Mouse (Mus musculus): Measurements from ENCODE around the gene 2700081O15Rik.
"Not testable (repeated sequence)": the region's sequence is repeated elsewhere in the genome, so short reads cannot be mapped to it uniquely, and the experiment has no call there.

Gene 2700081O15Rik

DNA sequence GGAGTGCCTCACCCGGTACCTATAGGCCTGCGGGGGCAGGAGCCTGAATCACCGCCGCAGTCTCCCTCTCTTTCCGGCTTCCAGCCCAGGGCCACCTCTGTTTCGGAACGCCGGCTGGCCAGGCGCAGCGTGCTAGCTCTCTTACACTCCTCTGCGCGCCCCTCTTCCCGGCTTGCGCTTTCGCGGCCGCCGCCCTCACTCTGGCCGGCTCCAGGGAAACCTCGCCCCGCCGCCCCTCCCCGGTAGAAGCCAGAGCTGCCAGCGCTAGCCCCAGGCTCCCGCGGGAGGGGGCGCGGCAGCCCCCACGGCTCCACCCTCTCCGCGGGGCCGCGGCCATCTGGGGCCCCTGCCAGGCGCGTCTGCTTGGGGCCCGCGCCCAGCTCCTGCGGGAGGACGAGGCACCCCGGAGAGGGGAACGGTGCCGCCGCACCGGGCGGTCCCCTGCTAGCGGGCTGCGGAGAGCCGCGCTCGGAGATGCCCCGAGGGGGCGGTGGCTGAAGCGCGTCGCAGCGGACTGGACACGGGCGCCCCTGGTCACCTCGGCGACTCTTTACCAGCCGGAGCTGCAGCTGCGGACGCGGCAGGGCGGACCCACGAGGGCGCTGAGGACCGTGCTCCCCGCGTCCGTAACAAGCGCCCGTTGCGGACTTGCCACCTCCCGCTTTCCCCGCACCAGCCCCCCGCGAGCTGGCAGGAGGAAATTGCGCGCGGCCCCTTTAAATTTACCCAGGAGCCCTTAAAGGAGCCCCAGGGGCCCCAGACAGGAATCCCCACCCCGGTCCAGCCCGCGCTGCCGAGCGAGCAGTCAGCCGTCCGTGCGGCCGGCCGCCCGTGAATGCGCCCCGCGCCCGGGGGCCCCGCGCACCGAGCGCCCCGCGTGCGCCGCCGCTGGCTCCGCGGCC lies at the start of gene 2700081O15Rik:
Gene 2700081O15Rik, plus strand, starts transcription at position 792 of the 902 bp plus-strand sequence.
- peak; percentile 77 for DNase-seq (ENCODE audit: low spot score)

DNA sequence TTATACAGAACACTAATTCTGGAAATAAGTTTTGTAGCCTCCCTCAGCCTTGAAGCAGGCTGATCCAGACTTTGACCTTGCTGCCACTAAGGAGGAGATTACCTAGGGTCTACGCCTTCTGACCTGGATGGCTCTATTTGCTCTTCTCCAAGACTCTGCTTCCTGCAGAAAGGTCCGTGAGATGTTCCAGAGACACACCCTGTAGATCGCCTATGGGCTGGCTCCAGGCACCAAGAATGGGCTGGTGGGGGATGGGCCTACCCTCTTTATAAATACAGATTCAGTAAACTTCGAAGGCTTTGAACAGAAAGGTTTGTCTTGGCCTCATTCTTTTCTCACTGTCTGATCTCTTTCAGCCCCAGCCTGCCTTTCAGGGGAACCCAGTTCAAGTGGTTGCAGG lies 48.0 kb upstream of the 2700081O15Rik start:
- DNase-seq (ENCODE audit: low spot score) = not testable (repeated sequence)

DNA sequence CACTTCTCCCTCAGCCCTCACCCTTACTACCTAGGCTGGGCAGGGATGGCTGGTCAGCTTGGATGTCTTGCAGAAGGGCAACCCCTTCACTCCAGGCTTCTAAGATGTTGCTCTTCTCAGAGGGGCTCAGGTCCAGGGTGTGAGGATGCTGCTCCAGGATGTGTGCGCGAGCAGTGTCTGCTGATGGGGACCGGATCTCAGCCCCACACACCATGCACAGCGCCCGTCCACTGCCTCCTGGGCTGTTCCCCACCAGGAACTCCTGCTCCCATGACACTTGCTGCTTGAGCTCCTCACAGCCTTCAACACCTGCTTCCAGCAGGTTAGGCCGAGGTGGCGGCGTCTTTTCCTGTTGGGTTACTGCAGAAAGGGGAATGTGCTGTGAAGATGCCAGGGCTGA lies 42.9 kb upstream of the 2700081O15Rik start:
- DNase-seq (ENCODE audit: low spot score) = no peak

DNA sequence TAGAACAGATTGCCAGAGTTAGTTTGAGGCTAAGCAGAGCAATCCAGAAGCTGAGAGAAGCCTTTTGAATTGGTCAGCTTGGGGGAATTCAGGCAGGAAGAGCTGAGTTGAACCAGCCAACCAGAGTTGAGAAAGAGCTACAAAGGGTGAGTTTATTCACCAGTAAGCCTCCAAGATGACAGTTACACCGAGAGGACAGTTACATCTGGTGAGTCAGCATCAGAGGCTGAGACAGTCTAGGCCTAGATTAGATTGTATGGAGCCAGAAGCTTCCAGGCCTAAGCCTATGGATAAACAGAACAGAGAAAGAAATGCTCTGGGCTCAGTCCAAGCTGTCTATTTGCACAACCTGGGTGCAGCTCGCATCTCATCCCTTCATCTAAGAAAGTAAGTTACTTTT lies 39.8 kb upstream of the 2700081O15Rik start:
- DNase-seq (ENCODE audit: low spot score) = no peak

GRCm38 (mm10) chr19:7381906-7382247 lies 35.5 kb upstream of the 2700081O15Rik start:
- peak; percentile 33 for DNase-seq (ENCODE audit: low spot score)

DNA sequence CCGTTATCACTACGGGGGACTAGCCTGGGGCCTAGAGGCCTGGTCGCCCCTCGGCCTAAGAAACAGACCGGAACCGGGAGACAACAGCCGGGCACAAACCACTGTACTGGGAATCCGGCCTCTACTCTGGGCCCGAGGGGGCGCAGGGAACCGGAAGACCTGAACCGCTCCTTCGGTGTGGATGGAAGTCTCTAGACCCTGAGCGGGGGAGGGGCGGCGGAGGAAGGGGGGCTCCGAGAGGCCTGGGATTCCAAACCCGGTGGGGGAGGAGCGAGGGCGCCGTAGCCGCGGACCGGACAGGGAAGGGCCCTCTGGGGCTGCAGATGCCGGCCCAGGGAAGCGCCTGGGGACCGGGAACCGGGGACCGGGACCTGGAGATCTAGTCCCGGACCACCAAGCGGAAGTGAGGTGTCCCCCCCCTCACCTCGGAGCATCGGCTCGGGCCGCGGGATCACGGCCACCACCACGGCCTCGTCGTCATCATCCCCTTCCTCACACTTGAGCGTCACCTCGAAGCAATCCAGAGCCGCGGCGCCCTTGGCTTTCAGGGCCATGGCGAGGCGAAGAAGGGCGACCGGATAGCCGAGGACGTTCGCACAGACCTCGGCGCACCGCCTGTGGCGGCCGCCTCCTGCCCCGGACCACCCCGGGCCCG lies 35.0 kb upstream of the 2700081O15Rik start:
- peak; percentile 42 for DNase-seq (ENCODE audit: low spot score)

GRCm38 (mm10) chr19:7382903-7383865 lies 34.2 kb upstream of the 2700081O15Rik start, which contains the start of gene Spindoc:
Gene Spindoc (minus strand): TSS chr19:7382994.
- peak; percentile 96 for DNase-seq (ENCODE audit: low spot score)

- DNase-seq (ENCODE audit: low spot score) = no peak
These were observed 31.4 kb upstream of the 2700081O15Rik start for GRCm38 (mm10) chr19:7386042-7386441.

DNA sequence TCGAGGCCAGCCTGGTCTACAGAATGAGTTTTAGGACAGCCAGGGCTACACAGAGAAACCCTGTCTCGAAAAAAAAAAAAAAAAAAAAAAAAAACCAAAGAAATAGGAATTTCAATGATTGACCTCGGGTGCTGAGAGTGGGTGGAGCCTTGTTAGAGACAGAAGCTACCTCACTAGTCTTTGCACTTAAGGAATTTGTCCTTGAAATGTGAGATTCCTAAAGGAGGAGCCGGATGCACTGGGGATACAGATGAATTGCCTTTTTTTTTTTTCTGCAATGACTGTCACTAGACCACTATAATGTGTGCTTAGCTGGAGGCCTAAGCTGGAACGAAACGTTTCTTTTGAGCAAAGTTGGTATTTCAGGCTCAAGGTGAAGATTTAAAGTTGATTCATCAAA lies 28.9 kb upstream of the 2700081O15Rik start:
- DNase-seq (ENCODE audit: low spot score) = no peak

DNA sequence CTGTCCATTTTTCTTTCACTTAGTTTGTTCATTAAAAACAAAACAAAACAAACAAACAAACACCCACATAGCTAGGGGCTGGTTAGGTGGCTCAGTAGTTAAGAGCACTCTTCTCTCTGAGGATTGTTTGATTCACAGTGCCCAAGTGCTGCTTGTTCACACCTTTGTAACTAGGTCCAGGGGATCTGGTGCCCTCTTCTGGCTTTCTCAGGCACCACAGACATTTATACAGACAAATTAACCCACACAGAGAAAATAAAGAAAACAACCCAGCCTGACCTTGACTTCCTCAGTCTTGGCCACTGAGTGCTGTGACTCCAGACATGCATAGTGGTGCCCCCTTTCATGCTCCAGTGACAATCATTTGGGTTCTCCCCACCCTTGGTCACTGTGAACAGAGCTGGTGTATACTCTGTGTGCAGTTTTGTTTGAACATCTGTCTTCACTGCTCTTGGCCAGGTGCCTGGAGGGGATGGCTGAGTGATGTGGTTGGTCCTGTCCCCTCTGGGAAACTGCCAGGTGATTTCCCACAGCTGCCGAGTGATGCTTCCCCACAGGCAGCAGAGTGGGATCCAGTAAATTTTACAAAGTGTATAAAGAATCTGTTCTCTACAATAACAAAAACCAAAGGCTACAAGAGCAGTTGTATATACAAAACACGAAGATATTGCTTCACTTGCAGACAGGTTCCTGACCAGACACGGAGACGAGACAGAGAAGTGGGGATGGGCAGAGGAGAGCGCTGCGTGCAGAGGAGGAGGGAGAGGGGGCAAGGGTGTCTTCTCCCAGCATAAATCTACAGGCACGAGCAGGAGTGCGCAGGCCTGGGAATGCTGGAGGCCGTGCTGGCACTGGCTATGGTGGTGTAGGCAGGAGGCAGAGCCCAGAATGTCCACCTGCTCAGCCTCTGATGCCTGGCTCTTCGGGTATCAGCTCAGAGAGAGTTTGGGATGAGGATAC lies 20.3 kb upstream of the 2700081O15Rik start:
- not testable (repeated sequence) for DNase-seq (ENCODE audit: low spot score)

DNA sequence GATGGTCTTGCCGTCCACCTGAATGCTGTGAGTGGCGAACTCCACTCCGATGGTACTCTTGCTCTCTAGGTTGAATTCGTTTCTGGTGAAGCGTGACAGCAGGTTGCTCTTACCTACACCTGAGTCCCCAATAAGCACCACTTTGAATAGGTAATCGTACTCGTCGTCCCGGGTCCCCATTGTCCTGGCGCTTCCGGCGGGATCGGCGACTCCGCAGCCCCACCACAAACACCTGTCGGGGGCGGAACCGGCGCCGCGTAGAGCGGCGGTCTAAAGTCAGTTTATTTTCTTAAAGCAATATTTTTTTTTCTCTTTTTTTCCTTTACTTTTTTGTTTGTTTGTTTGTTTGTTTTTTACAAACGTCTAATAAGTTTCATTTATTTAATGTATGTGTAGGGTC lies 18.5 kb upstream of the 2700081O15Rik start:
- DNase-seq (ENCODE audit: low spot score) = not testable (repeated sequence)

DNA sequence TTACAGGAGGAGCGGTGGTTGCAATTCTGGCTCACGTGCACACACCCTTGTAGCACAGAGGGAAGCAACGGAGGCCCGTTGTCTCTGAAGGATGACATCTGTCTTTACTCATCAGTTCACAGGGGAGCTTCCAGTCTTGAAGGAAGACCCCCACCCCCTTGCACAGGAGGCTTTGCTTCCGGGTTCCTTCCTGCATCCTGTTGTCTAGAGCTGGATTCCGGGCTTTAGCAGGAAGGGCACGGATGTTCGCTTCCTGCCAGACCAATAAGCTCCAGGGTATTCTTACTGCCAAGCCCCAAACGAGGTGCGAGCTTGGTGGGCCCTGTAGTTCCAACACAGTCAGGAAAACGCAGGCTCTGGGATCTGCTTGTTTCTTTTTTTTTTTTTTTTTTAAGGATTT lies 16.8 kb upstream of the 2700081O15Rik start:
- no peak for DNase-seq (ENCODE audit: low spot score)

DNA sequence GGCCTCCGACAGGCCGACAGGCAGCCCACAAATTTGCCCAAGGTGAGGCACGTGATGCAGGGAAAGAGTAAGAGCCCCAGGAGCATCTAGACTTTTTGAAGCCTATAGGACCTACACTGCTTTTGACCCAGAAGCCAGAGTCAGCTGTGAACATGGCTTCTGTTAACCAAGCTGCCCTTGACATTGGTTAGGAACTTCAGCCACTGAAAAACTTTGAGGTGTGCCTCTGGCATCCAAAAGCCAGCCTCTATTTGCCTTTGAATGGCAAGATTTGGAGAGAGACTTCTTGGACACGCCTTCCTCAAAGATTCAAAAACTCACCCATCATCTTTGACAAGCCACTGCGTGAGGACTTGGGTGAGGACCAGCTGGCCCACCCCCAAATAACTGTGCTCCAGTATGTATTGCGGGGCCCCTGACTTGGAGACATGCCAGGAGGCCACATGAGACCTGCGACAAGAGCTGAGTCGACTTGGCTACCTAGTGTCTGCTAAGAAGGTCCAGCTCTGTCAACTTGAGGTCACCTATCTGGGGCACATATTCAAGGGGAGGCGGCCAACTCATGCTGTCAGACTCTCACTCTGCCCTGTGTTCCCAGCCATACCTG lies 12.7 kb upstream of the 2700081O15Rik start:
- no peak for DNase-seq (ENCODE audit: low spot score)

- DNase-seq (ENCODE audit: low spot score) = no peak
These were observed 5.1 kb upstream of the 2700081O15Rik start for GRCm38 (mm10) chr19:7412361-7412760.

DNA sequence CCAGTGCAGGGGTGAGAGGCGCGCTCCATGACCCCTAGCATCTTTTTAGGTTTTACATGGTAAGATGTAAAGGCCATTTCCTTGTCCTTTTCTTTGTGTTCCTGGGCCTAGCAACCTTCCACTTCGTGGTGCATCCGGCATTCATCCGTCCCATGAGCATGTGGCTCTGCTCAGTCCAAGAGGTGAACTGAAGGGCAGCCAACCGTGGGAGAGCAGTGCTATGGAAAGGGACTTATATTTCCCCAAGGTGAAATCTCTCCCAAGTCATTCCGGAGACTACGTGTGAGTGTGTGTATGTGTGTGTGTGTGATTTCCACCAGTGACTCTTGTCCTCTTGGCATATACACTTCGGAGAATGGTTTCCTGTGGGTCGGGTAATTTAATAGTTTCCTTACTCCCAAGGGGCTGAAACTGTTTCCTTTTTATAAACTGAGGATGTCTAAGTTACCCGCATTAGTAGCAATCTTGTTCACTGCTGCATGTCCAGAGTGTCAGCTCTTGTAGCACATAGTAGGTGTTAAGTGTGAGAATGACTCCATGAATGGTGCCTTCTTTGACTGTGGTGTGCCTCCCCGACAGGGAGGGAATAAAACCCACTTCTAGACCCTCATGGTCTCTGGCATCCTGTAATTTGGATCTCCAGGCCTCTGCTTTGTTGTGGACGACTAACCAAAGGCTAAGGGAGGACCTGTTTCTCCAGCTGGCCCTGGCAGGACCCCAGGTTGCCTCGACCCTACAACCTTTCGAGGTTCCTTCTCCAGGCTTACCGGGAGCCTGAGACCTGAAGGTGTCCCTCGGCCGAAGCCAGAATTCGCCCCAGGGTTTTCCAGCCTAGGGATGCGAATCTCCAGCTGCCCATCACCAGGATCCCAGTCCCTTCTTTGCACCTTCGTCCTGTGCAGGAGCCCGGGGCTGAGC lies 1.2 kb upstream of the 2700081O15Rik start:
- no peak for DNase-seq (ENCODE audit: low spot score)

DNA sequence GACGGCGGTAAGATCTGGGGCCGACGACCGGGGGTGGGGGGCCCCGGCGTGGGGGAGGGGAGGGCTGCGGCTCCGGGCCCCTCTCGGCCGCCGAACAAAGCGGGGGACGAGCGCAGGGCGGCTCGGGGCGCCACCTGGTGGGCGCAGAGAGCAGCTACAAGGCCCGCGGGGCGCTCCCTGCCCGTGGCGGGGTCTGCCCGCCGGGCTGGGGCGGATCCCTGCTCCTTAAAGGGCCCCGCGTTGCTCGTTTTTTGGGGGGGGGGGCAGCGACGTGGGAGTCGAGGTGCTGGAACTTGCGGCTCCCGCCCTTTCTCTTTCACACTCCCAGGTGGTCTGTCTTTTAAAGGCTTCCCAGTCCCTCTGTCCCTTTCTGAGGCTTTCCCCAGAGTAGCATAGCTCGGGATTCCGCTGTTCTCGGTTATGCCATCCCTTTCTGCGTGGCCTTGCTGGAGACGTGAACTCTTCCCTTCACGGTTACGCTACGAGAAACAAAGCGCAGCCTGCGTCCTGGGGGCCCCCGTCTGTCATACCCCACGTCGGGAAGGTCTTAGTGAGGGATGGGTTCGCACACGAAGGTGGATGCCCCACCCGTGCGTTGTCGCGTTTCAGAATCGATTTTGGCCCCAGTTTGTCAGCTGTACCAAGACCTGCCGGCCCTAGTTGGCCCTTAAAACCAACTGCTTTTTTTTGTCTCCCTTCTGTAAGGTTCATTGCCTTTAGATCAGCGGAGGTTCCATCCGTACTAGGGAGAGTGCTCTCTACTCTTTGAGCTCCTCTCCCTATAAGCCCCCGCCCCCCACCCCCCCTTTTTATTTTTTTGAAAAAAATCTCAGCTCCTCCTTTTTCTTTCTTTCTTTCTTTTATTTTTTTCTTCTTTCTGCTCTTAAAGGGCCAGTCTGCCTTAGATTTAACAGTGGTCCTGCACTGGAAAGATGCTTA lies 755 bp downstream of the 2700081O15Rik start:
- DNase-seq (ENCODE audit: low spot score) = peak; percentile 83

DNA sequence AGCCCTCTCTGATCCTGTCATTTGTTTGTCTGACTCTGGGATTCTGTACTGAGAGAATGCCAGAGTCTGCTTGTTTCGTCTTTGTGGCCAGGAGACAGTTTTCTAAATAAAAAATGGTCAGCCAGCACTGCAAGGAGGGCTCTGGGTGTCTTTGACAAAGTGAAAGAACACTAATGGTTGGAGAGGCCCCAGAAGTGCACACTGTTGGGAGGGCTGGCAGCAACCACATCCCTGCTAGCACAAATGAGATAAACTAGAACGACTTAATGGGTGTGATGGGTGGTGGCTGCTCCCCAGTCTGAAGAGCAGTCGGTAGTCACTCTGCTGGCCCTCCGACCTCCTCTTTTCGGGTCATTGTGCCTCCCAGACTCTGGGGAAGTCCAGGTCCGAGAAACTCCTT lies 1.7 kb downstream of the 2700081O15Rik start:
- no peak for DNase-seq (ENCODE audit: low spot score)

DNA sequence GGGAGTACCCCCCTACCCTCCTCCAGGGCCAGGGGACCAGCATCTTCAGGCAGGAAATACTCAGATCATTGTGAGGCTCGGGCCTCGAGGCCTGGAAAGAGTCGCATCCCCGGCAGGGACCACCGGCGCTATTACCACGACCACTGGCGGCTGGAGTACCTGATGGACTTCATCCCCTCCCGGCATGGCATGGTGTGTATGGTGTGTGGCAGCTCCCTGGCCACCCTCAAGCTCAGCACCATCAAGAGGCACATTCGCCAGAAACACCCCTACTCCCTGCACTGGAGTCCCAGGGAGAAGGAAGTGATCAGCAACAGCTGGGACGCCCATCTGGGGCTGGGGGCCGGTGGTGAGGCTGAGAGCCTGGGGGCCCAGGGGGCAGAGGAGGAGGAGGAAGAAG lies 2.7 kb downstream of the 2700081O15Rik start:
- DNase-seq (ENCODE audit: low spot score) = no peak

Measured in adipocyte (in vitro differentiated cells).